Mouse (Mus musculus) hindbrain, embryonic 16.5 days (tissue): ENCODE results near the gene Klrb1. TPM values are rescaled to one million over a fixed set of nuclear protein-coding genes. Genes with fewer than 3 reads are reported as not detected.
"Not testable (repeated sequence)": the region's sequence is repeated elsewhere in the genome, so short reads cannot be mapped to it uniquely, and the experiment has no call there.

ENCODE experiments used
- ATAC-seq: fragments of 200-750 bp; cut with Nextera tagmentation; 2 replicates; pipeline ENCODE4 v1.8.0; 2017; ENCODE audit warnings: moderate TSS enrichment, moderate library complexity
- H3K27ac ChIP-seq: fragments of 300-500 bp; sonication (generic); 2 replicates; pipeline ENCODE4 v1.5.1; 2014; ENCODE audit warnings: low read depth, mild to moderate bottlenecking, control low read depth, low read length, moderate library complexity
- H3K27me3 ChIP-seq: fragments of 300-500 bp; sonication (generic); replicated peaks from 2 replicates; pipeline ENCODE4 v1.6.1; 2014; ENCODE audit warnings: low read length; ENCODE audit not compliant: control insufficient read depth, insufficient read depth
- H3K36me3 ChIP-seq: fragments of 300-500 bp; sonication (generic); 2 replicates; pipeline ENCODE4 v1.6.1; 2014; ENCODE audit warnings: mild to moderate bottlenecking, low read length, moderate library complexity, mixed read lengths; ENCODE audit not compliant: control insufficient read depth, insufficient read depth
- H3K4me1 ChIP-seq: fragments of 300-500 bp; sonication (generic); 2 replicates; pipeline ENCODE4 v1.6.1; 2014; ENCODE audit warnings: low read depth, low read length; ENCODE audit not compliant: control insufficient read depth, insufficient read depth
- H3K4me2 ChIP-seq: fragments of 300-500 bp; sonication (generic); 2 replicates; pipeline ENCODE4 v1.6.1; 2014; ENCODE audit warnings: mild to moderate bottlenecking, low read length, control low read depth, moderate library complexity
- H3K4me3 ChIP-seq: fragments of 300-500 bp; sonication (generic); 2 replicates; pipeline ENCODE4 v1.5.1; 2014; ENCODE audit warnings: mild to moderate bottlenecking, low read length, control low read depth, moderate library complexity
- H3K9ac ChIP-seq: fragments of 300-500 bp; sonication (generic); 2 replicates; pipeline ENCODE4 v1.6.1; 2014; ENCODE audit warnings: low read depth, mild to moderate bottlenecking, control low read depth, low read length, moderate library complexity
- H3K9me3 ChIP-seq: fragments of 300-500 bp; sonication (generic); 2 replicates; pipeline ENCODE4 v1.6.1; 2014; ENCODE audit warnings: mild to moderate bottlenecking, low read length, moderate library complexity; ENCODE audit not compliant: control insufficient read depth
- WGBS: fragments of 180-500 bp; shearing (Covaris S2); extraction: QIAGEN DNeasy Blood & Tissue Kit; methylation state at CpG from one replicate; pipeline ENCODE4 v1.1.7; 2014; 5-methylcytosine and 5-hydroxymethylcytosine counted together
- polyA plus RNA-seq: library from polyadenylated mRNA; unstranded; fragments of >200 nt; fragmentation: Nextera tagmentation; extraction: Ambion mirVana; gene quantifications from 2 replicates; pipeline ENCODE4 v1.2.1, GENCODE M21; 2015

Klrb1 gene
- polyA plus RNA-seq, 1 experiment from 2014 or later, result 1.5 TPM

- H3K9ac ChIP-seq, ATAC-seq, H3K4me1 ChIP-seq, H3K27ac ChIP-seq, H3K27me3 ChIP-seq, H3K4me3 ChIP-seq, H3K9me3 ChIP-seq, H3K36me3 ChIP-seq, H3K4me2 ChIP-seq: not testable (repeated sequence)
- WGBS, result 74% methylated on average over 6 of the region's 6 CpGs
Observed at GRCm38 (mm10) chr6:128747006-128747405, 24.1 kb upstream of the Klrb1 start.

- H3K27me3 ChIP-seq, result no peaks in the 10 kb centered on the region
- H3K27ac ChIP-seq, result no peak overlapping the region
- no peak overlapping the region for H3K4me3 ChIP-seq
- no peak overlapping the region for H3K4me2 ChIP-seq
- no peaks in the 10 kb centered on the region for H3K36me3 ChIP-seq
- no peak overlapping the region for H3K9ac ChIP-seq
- 87% methylated on average over 7 of the region's 7 CpGs for WGBS
- 0 out of 2 replicates have a peak, but pooled peaks cover 2% of the 10 kb centered on the region for H3K9me3 ChIP-seq
- no peaks in the 10 kb centered on the region for H3K4me1 ChIP-seq
- no peak for ATAC-seq
Observed at GRCm38 (mm10) chr6:128737445-128737844, 14.6 kb upstream of the Klrb1 start.

- H3K36me3 ChIP-seq, result no peaks in the 10 kb centered on the region
- no peak overlapping the region for H3K4me2 ChIP-seq
- no peaks in the 10 kb centered on the region for H3K4me1 ChIP-seq
- H3K9ac ChIP-seq, result no peak overlapping the region
- no peaks in the 10 kb centered on the region for H3K27me3 ChIP-seq
- no peak overlapping the region for H3K27ac ChIP-seq
- no peak for ATAC-seq
- H3K4me3 ChIP-seq, result no peak overlapping the region
- H3K9me3 ChIP-seq, result 0 out of 2 replicates have a peak, but pooled peaks cover 2% of the 10 kb centered on the region
Observed at GRCm38 (mm10) chr6:128736100-128736499, 13.2 kb upstream of the Klrb1 start.

GRCm38 (mm10) chr6:128734896-128735295, 12.0 kb upstream of the Klrb1 start:
- Histone ChIP-seq H3K4me2 (no peak overlapping the region), H3K9me3 (0 out of 2 replicates have a peak, but pooled peaks cover 2% of the 10 kb centered on the region), H3K27ac (no peak overlapping the region), H3K4me3 (no peak overlapping the region), H3K27me3 (no peaks in the 10 kb centered on the region), H3K4me1 (no peaks in the 10 kb centered on the region), H3K9ac (no peak overlapping the region), H3K36me3 (no peaks in the 10 kb centered on the region)
- no peak for ATAC-seq

- H3K36me3 ChIP-seq, result no peaks in the 10 kb centered on the region
- no peaks in the 10 kb centered on the region for H3K4me1 ChIP-seq
- H3K9ac ChIP-seq, result no peak overlapping the region
- no peak overlapping the region for H3K4me2 ChIP-seq
- H3K27ac ChIP-seq, result no peak overlapping the region
- 71% methylated on average over 5 of the region's 5 CpGs for WGBS
- H3K4me3 ChIP-seq, result no peak overlapping the region
- H3K9me3 ChIP-seq, result 0 out of 2 replicates have a peak, but pooled peaks cover 2% of the 10 kb centered on the region
- ATAC-seq, result no peak
- no peaks in the 10 kb centered on the region for H3K27me3 ChIP-seq
Observed at GRCm38 (mm10) chr6:128733908-128734679, 11.2 kb upstream of the Klrb1 start.

- 91% methylated on average over 3 of the region's 3 CpGs for WGBS
- H3K4me1 ChIP-seq, result no peaks in the 10 kb centered on the region
- H3K4me3 ChIP-seq, result no peak overlapping the region
- ATAC-seq, result no peak
- H3K4me2 ChIP-seq, result no peak overlapping the region
- H3K9me3 ChIP-seq, result no peaks in the 10 kb centered on the region
- H3K27me3 ChIP-seq, result no peaks in the 10 kb centered on the region
- no peak overlapping the region for H3K9ac ChIP-seq
- no peak overlapping the region for H3K27ac ChIP-seq
- no peaks in the 10 kb centered on the region for H3K36me3 ChIP-seq
Observed at GRCm38 (mm10) chr6:128732032-128732431, 9.2 kb upstream of the Klrb1 start.

- no peak overlapping the region for H3K4me3 ChIP-seq
- H3K27me3 ChIP-seq, result no peaks in the 10 kb centered on the region
- H3K36me3 ChIP-seq, result no peaks in the 10 kb centered on the region
- H3K4me2 ChIP-seq, result no peak overlapping the region
- H3K9me3 ChIP-seq, result no peaks in the 10 kb centered on the region
- no peak for ATAC-seq
- H3K27ac ChIP-seq, result no peak overlapping the region
- no peak overlapping the region for H3K9ac ChIP-seq
- WGBS, result 89% methylated on average over 3 of the region's 3 CpGs
- H3K4me1 ChIP-seq, result no peaks in the 10 kb centered on the region
Observed at GRCm38 (mm10) chr6:128701691-128702090, 21.2 kb downstream of the Klrb1 start.

GRCm38 (mm10) chr6:128679574-128679973, 43.3 kb downstream of the Klrb1 start:
- no peaks in the 10 kb centered on the region for H3K27me3 ChIP-seq
- no peaks in the 10 kb centered on the region for H3K36me3 ChIP-seq

GRCm38 (mm10) chr6:128669936-128670335, 52.9 kb downstream of the Klrb1 start:
- Histone ChIP-seq H3K4me3 (no peak overlapping the region), H3K27me3 (no peaks in the 10 kb centered on the region), H3K4me1 (no peaks in the 10 kb centered on the region), H3K36me3 (no peaks in the 10 kb centered on the region), H3K9ac (no peak overlapping the region), H3K27ac (no peak overlapping the region), H3K4me2 (no peak overlapping the region), H3K9me3 (peaks cover 3% of the 10 kb centered on the region; the same call in 1 of the 2 replicates)
- ATAC-seq, result no peak
- WGBS, result 63% methylated on average over 4 of the region's 4 CpGs

More at GRCm38 (mm10) chr6:128679574-128679973, 43.3 kb downstream of the Klrb1 start:
- H3K4me2 ChIP-seq, result no peak overlapping the region
- no peak overlapping the region for H3K4me3 ChIP-seq
- no peak for ATAC-seq
- H3K9me3 ChIP-seq, result no peaks in the 10 kb centered on the region
- no peak overlapping the region for H3K27ac ChIP-seq
- no peak overlapping the region for H3K9ac ChIP-seq
- H3K4me1 ChIP-seq, result no peaks in the 10 kb centered on the region
